Mouse (Mus musculus) left cerebral cortex, adult 6 months (tissue): Measurements from ENCODE around the gene Lpin3. TPM values are rescaled to one million over a fixed set of nuclear protein-coding genes. Genes with fewer than 3 reads are reported as not detected.

Source experiments
- long read RNA-seq, 2 experiments: library from polyadenylated mRNA; unstranded; transcript quantifications; one replicate each; pipeline ENCODE4 v2.0.0; 2019 to 2020
- polyA plus RNA-seq: library from polyadenylated mRNA; unstranded; fragments of <200 nt; fragmentation: Nextera tagmentation; gene quantifications from 2 replicates; pipeline ENCODE4 v1.2.3, GENCODE M21; 2021

Gene Lpin3
- 0.35 and 0.42 TPM in 2 replicates for polyA plus RNA-seq
- long read RNA-seq, experiment 1, partial matches to known transcripts = 0 of 5 reads
- long read RNA-seq, experiment 1, other reads (novel, unspliced or antisense) = 1 of 5 reads
- long read RNA-seq, experiment 2 = 0 reads

DNA sequence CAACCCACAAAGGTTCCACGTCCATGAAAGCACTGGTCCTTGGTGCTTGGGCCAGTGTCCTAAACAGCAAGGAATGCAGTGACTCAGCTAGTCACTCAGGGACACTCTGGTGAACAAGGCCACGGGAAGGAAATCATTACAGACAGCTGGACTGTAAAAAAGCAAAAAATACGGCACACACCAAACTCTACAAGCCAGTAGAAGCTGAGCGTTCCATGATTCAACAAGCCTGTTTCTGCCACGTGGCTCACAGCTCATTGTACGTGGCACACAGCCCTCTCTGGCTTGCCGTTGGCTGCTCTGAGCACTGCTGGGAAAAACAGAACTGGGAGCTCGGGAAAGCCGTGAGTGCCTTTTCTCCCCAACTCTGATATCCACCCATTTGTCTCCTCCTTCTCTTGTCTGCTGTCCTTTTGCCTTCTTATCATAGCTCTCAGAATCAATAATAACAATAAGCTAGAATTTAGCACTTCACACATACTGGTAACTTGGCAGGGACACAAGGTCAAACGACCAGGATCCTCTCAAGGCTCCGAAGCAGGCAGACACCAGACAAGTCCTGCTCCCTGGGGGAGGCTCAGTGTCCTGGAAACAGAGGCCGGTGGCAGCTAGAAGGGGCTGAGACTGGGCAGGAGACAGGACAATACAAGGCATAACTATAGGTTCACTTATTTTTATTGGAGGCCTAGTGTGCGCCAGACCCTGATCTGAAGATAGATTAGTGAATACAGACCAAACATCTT is at the start of gene Lpin3:
TSS of gene Lpin3 (plus strand) at position 218 of the 743 bp plus-strand sequence.

DNA sequence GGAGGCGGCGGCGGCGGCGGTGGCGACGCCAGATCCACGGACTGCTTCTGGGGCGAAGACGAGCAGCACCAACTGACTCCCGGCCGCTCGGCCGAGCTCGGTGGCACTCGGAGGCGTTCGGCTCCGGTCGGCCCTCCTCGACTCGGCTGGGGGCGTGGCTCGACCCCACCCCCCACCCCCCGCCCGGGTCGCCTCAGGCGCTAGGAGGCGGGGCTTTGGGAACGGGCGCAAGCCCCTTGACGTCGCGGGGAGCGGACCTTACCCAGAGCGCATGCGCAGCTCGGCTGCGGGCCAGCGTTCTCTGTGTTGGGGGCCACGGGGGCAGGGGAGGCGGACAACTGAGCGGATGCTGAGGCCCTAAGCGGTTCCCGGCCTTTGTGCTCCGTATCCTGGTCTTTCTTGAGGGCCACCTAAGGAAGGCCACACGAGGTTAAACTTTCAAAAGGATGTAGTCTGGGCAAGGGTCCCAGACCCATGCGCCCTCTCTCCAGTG is 7.5 kb upstream of the Lpin3 start, which contains the start of gene Zhx3:
TSS of gene Zhx3 (minus strand) at position 109 of the 493 bp plus-strand sequence.

DNA sequence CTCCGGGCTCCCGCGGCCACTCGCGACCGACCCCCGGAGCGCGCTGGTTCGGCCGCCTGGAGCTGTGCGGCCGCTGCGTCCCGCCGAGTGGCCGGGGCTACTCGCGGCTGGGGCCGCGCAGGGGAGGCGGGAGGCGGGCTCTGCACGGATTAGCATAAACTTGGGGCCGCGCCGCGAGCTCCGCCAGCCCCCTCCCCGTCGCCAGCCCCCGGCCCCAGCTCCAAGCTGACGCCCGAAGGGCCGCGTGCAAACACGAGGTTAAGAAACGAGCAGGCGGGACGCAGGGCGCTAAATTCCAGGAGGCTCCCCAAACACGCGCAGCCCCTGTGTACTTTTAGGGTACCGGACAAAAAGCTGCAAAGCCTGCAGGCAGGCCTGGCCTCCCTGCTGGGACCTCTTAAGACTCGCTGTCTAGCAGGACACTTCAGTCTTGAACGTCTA is 31.8 kb downstream of the Lpin3 start, which contains the start of gene Emilin3:
TSS of gene Emilin3 (minus strand) at position 98 of the 441 bp plus-strand sequence.

Other genes starting within 250 kb of the Lpin3 start
- 25.8 and 28.9 TPM in 2 replicates for gene Top1, start 234.8 kb upstream of the Lpin3 start, polyA plus RNA-seq
- gene Plcg1, start 149.4 kb upstream of the Lpin3 start, polyA plus RNA-seq = 7.8 and 28.5 TPM in 2 replicates
- 14.7 and 34.9 TPM in 2 replicates for gene Zhx3, start 7.7 kb upstream of the Lpin3 start, polyA plus RNA-seq
- gene Emilin3, start 31.7 kb downstream of the Lpin3 start, polyA plus RNA-seq = not detected in 2 replicates
- 8.8 and 9.8 TPM in 2 replicates for gene Chd6, start 228.4 kb downstream of the Lpin3 start, polyA plus RNA-seq